Mouse (Mus musculus): ENCODE results near the gene Cyb561d1.
"Not testable (repeated sequence)": the region's sequence is repeated elsewhere in the genome, so short reads cannot be mapped to it uniquely, and the experiment has no call there.

The Cyb561d1 gene

DNA sequence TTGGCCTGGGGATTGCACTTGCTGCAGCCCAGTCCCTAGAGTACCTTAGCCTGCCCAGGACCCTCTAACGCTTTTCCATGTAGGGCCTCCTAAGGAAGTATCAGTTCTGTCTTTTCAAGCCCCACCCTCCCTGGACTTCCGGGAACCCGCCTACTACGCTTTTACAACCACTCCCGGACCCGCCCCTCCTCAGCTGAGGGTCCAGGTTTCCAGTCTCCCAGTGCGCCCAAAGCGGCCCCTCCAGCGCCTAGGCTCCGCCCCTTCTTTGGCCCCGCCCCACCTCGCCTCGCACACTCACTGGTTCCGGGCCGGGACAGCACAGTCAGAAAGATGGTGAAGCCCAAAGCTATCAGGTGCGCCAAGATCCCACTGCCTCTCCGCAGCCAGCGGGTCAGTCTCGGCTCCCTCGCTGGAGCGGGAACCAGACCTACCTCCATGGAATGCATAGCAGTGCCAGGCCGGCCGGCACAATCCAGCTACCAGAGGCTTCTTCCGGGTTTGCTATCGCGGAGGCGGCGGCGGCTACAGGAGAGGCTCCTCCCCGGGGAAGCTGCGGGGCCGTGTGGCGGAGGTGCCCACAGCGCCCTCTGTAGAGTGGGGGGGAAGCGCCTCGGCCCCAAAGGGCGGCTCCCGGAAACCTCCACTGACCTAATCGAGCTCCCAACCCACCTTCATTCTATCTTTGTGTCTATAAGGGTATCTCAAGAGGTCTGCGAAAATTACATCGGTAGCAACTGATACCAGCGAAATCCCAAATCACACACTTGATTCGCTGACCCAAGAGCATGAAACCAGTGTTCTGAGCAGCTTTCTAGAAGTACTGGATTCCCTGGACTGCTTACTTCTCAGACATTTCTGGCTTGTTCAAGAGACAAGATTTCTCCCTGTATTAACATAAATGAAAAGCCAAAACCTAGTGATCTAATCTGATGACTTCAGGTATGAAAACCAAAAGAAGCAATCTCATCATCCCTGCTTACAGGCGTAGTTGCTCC lies at the start of gene Cyb561d1:
Gene Cyb561d1, minus strand, starts transcription at position 884 of the 995 bp plus-strand sequence.
- peak; percentile 89 for DNase-seq (ENCODE audit: low read depth)

- DNase-seq (ENCODE audit: low read depth) = no peak
Measured at GRCm38 (mm10) chr3:108246857-108247256, 45.8 kb upstream of the Cyb561d1 start.

DNA sequence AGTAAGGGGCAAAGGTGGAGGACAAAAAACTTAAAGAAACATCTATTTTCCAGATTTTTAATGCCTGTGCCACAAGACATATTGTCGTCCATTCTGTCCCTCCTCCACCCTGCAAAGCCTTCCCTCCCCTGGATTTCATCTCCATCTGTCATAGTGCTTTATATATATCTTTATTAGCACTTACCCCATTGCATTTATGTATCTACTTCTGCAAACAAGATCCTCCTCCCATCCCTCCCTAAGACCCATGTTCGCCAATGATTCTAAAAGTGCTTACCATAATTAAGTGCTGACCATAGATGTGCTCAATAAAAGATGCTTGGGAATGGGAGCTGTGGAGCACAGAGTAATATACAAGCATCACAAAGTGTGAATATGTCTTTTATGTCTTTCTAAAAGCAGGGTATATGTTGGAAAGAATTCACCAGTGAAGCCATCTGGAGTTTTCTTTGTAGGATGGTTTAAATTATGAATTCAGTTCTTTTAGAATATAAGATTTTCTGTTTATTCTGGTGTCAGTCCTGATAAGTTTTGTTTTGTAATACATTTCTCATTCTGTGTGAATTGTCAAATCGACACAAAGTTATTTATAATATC lies 40.3 kb upstream of the Cyb561d1 start:
- no peak for DNase-seq (ENCODE audit: low read depth)

GRCm38 (mm10) chr3:108237474-108238102 lies 36.6 kb upstream of the Cyb561d1 start:
- not testable (repeated sequence) for DNase-seq (ENCODE audit: low read depth)

DNA sequence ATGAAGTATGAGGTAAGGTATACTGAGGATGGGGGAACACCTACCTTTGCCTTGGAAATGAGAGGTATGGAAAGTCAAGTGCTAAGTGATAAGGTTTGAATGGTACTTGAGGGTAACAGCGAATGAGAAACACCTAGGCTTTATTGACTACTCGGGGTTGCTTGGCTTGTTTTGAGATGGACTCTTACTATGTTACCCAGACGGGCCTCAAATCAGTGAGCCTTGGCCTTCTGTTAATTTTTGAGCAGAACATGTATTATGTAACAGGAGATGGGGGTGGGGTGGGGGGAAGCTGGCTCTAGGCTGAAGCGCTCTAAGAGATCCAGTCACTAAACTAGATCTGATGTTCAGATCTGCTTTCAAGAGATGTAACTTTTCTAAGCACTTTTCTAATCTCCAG lies 30.6 kb upstream of the Cyb561d1 start:
- no peak for DNase-seq (ENCODE audit: low read depth)

DNA sequence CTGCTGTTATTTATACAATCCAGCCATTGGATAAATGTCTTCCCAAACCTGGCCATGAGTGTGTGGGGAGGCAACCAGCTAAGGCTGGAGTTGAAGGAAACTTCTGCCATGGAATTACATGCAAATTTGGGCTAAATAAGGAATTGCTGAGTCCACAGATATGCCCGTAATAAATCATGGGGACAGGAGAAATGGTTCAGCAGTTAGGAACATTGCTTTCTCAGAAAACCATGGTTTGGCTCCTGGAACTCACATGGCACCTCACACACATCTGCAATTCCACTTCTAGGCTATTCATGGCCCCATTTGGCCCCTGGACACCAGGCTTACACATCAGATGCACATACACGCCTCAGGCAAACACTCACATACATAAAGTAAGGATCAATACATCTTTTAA lies 26.5 kb upstream of the Cyb561d1 start:
- DNase-seq (ENCODE audit: low read depth) = no peak

- no peak for DNase-seq (ENCODE audit: low read depth)
Measured at GRCm38 (mm10) chr3:108226558-108227350, 25.7 kb upstream of the Cyb561d1 start, which contains the start of gene Sypl2. Sypl2 (minus strand) TSS chr3:108226648.

DNA sequence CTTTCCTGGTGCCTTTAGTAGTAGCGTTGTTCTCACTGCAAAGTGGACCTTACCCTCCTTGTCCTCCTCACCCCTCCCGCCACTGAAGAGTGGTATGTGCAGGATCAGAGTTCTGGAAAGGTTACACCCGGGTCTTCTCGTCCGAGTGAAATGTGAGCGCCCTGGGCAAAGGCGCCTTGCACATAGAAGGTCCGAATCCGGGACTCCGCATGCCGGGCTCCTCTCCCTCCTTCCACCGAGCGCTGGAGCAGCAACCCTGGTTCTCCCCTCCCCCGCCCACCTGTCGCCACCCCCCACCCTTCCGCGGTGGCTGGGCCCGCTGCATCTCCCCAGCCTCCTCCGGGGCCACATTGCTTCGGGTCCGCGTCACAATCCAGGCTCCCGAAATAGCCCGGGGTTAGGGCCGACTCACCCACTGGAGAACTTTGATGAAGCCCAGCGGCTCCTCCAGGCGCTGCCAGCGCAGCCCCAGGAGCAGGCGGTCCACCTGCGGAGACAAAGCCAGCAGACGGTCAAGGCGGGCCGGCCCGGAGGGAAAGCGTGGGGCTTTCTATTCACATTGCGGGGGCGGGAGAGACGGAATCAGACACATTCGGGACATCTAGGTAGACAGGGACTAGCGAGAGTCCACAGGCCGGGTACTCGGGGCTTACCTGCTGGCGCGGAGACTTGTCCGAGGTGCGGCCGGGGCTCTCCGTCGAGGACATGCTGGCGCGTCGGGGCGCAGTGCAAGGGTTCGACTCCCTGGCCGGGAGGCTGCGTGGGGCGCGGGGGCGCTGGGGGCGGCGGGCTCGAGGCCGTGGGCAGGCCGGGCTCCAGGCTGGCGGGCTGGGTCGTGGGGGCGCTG lies 24.9 kb upstream of the Cyb561d1 start:
- no peak for DNase-seq (ENCODE audit: low read depth)

GRCm38 (mm10) chr3:108220661-108221060 lies 19.6 kb upstream of the Cyb561d1 start:
- DNase-seq (ENCODE audit: low read depth) = no peak

- peak; percentile 32 for DNase-seq (ENCODE audit: low read depth)
Measured at GRCm38 (mm10) chr3:108214734-108215133, 13.7 kb upstream of the Cyb561d1 start.

DNA sequence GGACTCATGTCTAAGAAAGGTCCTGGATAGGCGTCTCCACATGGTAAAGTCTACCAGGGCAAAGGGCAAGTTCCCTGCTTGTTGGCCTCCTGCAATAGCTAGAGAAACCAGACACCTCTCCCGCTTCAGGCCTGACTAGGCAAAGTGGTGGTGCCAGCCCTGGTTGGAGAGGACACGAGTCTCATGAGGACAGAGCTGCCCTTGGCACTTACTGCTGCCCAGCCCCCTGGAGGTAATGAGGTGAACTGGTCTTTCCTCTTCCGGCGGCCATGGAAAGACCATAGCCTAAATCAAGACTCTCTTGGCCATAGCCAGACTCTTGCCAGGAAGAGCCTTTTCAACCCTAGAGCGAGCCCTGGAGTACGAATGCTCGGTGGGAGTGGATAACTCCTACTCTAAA lies 11.4 kb upstream of the Cyb561d1 start:
- no peak for DNase-seq (ENCODE audit: low read depth)

GRCm38 (mm10) chr3:108211845-108212244 lies 10.8 kb upstream of the Cyb561d1 start:
- DNase-seq (ENCODE audit: low read depth) = no peak

DNA sequence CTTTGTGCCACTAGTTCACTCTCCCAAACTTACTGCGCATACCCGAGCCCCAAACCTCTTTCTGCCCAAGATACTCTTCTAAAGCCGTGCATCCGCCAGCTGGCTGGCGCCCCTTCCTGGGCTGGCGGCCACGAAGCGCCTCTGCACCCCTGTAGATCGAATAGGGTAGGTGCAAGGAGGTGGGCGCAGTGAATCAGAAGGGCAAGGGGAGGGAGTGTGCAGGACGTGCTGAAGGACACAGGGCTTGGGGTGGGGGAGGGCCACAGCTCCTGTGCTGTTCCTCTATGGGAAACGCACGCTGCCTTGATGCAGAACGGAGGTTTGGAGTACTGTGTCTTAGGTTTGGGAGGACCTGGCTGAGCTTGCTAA lies 9.7 kb upstream of the Cyb561d1 start, which contains the start of gene Atxn7l2:
Gene Atxn7l2, minus strand, starts transcription at position 164 of the 369 bp plus-strand sequence.
- DNase-seq (ENCODE audit: low read depth) = peak; percentile 20

GRCm38 (mm10) chr3:108209946-108210770 lies 9.1 kb upstream of the Cyb561d1 start:
- peak; percentile 90 for DNase-seq (ENCODE audit: low read depth)

DNA sequence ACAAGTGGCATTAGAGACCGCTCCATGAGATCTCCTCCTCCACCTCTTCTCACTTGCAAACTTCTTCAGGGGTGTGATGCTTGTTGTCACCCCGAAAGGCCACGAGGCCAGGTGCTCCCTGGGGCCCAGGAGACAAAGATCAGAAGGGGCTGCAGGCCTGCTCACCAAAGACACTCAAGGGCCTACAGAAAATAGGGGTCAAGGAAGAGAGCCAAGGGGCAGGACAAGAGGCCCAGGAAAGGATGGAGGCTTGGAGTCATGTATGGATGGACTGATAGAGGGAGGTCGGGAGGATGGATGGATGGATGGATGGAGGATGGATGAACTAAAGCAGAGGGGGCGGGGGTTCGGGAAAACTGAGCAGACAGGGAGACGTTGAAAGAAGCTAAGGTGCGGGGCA lies 8.5 kb upstream of the Cyb561d1 start:
- no peak for DNase-seq (ENCODE audit: low read depth)

- no peak for DNase-seq (ENCODE audit: low read depth)
Measured at GRCm38 (mm10) chr3:108209001-108209400, 8.0 kb upstream of the Cyb561d1 start.

DNA sequence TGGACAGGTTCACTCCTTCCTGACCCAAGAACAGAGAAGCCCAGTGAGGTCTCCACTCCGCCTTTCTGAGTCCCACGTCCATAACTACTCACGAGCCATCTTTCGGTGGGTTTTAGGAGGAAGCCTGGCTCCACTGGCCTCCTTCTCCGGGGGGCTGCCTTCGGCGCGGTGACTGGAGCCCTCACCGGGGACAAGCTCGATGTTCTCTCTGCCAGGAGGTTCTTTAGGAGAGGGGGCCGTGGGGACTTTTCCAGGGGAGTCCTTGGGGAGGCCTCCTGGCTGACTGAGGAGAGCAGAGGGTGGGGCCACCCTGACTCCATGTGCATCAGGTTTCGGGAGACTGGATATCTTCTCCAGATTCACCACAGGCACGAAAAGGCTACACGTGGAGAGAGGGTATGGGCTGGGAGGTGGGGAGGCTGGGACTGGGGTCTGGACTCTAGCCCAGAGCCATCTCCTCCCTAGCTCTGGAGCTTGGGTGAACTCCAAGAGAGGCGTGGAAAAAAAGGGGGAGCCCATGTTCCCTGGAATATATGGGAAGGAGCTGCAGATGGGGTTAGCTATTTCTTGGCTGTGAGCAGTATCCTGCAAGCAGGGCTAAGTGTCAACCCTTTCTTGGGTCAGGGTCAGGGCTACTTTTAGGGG lies 5.8 kb upstream of the Cyb561d1 start:
- DNase-seq (ENCODE audit: low read depth) = no peak

GRCm38 (mm10) chr3:108205601-108206000 lies 4.6 kb upstream of the Cyb561d1 start:
- DNase-seq (ENCODE audit: low read depth) = no peak

GRCm38 (mm10) chr3:108204470-108204869 lies 3.5 kb upstream of the Cyb561d1 start:
- no peak for DNase-seq (ENCODE audit: low read depth)

Measured in c-Kit-positive CD71-positive TER-119-negative erythroid progenitor cells, embryonic 14.5 days (primary cell).